Mouse (Mus musculus): ENCODE measurements around the gene Mrgprd.

The Mrgprd gene

DNA sequence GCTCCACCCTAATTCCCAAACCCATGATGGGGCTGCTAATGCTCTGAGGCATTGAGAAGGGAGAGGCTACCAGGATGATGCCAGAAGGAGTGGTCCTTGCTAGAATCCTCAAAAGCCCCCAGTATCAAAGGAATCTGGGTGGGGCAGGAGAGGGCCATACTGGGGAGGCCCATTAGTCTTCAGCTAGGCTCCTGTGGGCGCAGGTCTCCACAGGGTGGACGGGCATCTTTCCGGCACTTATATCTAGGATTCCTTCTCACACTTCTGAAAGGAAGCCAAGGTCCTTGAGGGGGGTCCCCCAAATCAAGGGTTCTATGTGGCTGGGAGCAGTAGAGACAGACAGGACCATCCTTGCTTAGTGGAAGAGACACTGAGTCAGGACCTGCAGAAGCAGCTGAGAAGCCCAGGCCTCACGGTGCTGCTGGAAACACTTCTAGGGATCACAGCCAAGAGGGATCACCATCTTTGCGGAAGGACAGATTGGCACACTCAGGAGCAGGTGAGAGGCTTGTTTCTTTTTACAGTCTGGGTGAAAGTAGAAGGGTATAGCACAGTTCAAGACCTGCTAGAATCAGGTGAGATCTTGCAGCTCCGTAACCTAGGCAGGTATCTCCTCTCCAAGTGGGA is at the start of gene Mrgprd:
Gene Mrgprd (plus strand): TSS at position 51 of the 627 bp plus-strand sequence.
- in situ Hi-C loops (cut with MboI): no loop called here

DNA sequence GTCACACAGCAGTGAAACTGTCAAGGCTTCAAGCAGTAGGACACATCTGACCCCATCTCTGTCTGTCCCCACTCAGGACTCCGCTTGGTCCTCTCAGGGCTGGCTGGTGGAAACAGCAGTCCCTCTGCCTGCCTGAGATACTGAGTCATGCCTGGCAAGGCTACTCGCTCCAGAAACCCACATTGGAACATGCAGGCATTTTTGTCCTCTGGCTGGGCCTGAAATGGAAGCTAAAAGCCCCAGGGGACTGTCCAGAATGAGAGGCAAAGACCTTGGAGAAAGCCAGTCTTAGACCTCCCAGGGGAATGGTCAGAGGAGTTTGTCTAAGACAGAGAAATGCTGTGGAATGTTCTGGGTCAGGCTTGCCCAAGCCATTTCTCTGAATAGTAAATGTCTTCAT is 48.6 kb upstream of the Mrgprd start:
- in situ Hi-C loops (cut with MboI): no loop called here

- in situ Hi-C loops (cut with MboI): no loop called here
Measured at GRCm38 (mm10) chr7:145268890-145269289, 45.7 kb upstream of the Mrgprd start.

GRCm38 (mm10) chr7:145270955-145271354 is 43.7 kb upstream of the Mrgprd start:
- in situ Hi-C loops (cut with MboI): no loop called here

- in situ Hi-C loops (cut with MboI): no loop called here
Measured at GRCm38 (mm10) chr7:145275488-145275887, 39.1 kb upstream of the Mrgprd start.

GRCm38 (mm10) chr7:145281396-145281795 is 33.2 kb upstream of the Mrgprd start:
- in situ Hi-C loops (cut with MboI): no loop called here

- in situ Hi-C loops (cut with MboI): no loop called here
Measured at GRCm38 (mm10) chr7:145283041-145283440, 31.6 kb upstream of the Mrgprd start.

GRCm38 (mm10) chr7:145283487-145284187 is 31.0 kb upstream of the Mrgprd start, which contains the start of gene Tpcn2:
Tpcn2 (minus strand) TSS chr7:145284011.
- in situ Hi-C loops (cut with MboI): no loop called here

- in situ Hi-C loops (cut with MboI): no loop called here
Measured at GRCm38 (mm10) chr7:145284293-145284692, 30.3 kb upstream of the Mrgprd start.

GRCm38 (mm10) chr7:145285476-145285875 is 29.2 kb upstream of the Mrgprd start:
- in situ Hi-C loops (cut with MboI): no loop called here

DNA sequence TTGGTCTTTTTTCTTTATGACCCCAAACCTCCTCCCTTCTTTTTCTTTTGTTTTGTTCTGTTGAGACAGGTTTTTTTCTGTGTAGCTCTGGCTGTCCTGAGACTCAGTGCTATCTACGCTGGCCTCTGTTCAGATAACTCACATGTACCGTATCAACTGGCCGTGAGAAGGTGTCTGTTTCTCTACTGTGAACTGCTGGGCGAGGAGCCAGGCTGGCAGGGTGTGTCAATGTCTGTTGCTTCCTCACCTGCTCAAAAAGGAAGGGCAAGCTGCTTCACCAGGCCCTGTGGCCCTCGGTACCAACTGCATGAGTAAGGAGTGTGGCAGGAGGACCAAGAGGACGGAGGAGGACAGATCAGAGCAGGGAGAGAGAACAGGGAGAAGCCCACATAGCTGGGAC is 27.2 kb upstream of the Mrgprd start:
- in situ Hi-C loops (cut with MboI): no loop called here

DNA sequence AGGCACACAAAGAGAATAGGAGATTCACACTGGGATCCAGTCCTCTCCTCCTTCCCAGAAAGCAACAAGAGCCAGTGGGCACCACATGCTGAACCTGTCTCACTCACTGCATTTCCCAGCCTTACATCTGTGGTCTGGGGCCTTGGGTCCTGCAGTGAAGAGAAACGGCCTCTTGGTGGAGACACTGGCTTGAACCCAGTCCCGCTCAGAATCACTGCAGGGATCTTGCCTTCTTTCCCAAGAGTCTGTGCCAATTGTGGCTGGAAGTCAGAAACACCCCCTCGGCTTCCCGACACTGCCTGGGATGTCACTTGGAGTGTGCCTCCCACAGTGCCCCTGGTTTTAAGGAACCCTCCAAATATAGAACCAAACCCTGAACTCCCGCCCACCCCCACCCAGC is 25.3 kb upstream of the Mrgprd start:
- in situ Hi-C loops (cut with MboI): no loop called here

GRCm38 (mm10) chr7:145291847-145292246 is 22.8 kb upstream of the Mrgprd start:
- in situ Hi-C loops (cut with MboI): no loop called here

GRCm38 (mm10) chr7:145292726-145293125 is 21.9 kb upstream of the Mrgprd start:
- in situ Hi-C loops (cut with MboI): no loop called here

DNA sequence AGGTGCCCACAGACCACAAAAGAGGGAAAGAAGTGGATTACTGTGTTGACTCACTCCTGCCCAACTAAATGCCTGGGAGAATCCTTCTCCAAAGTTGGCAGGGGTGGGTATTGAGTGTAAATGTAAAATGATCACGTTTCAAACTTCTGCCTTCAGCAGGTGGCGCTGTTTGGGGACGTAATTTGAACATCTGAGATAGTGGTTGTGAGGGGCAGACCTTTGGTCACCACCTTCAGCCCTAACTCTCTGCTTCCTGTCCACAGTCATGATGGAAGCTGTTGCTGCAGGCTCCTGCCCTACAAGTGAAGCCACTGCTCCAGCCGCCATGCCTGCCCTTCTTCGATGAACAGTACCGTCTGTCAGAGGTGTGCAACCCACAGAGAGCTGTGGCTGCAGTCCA is 20.8 kb upstream of the Mrgprd start:
- in situ Hi-C loops (cut with MboI): no loop called here

- in situ Hi-C loops (cut with MboI): no loop called here
Measured at GRCm38 (mm10) chr7:145298666-145299490, 15.8 kb upstream of the Mrgprd start.

- in situ Hi-C loops (cut with MboI): no loop called here
Measured at GRCm38 (mm10) chr7:145299562-145300320, 14.9 kb upstream of the Mrgprd start.

GRCm38 (mm10) chr7:145300321-145301007 is 14.2 kb upstream of the Mrgprd start, which contains the start of gene Mrgprf:
Mrgprf (plus strand) TSS chr7:145300828.
- in situ Hi-C loops (cut with MboI): no loop called here

- in situ Hi-C loops (cut with MboI): no loop called here
Measured at GRCm38 (mm10) chr7:145301008-145301340, 13.7 kb upstream of the Mrgprd start.

- in situ Hi-C loops (cut with MboI): no loop called here
Measured at GRCm38 (mm10) chr7:145301341-145302005, 13.2 kb upstream of the Mrgprd start.
